Mouse (Mus musculus) kidney, embryonic 14.5 days (tissue): Measurements from ENCODE around the gene Cwc25. TPM values are rescaled to one million over a fixed set of nuclear protein-coding genes. Genes with fewer than 3 reads are reported as not detected.
"Not testable (repeated sequence)": the region's sequence is repeated elsewhere in the genome, so short reads cannot be mapped to it uniquely, and the experiment has no call there.

Experiments used
- ATAC-seq: fragments of 200-750 bp; cut with Nextera tagmentation; 2 replicates; pipeline ENCODE4 v1.8.0; 2017; ENCODE audit warnings: moderate number of reproducible peaks, mild to moderate bottlenecking, moderate TSS enrichment, moderate library complexity; ENCODE audit not compliant: low FRiP score, low TSS enrichment
- H3K27ac ChIP-seq: fragments of 300-500 bp; sonication (generic); 2 replicates; pipeline ENCODE4 v1.5.1; 2014; ENCODE audit warnings: low read depth, mild to moderate bottlenecking, low read length, moderate library complexity, mixed read lengths
- H3K27me3 ChIP-seq: fragments of 300-500 bp; sonication (generic); 2 replicates; pipeline ENCODE4 v1.6.1; 2014; ENCODE audit warnings: mild to moderate bottlenecking, low read length; ENCODE audit not compliant: control insufficient read depth, insufficient read depth
- H3K36me3 ChIP-seq: fragments of 300-500 bp; sonication (generic); 2 replicates; pipeline ENCODE4 v1.6.1; 2014; ENCODE audit warnings: low read length, mixed read lengths; ENCODE audit not compliant: control insufficient read depth, insufficient read depth
- H3K4me1 ChIP-seq: fragments of 300-500 bp; sonication (generic); 2 replicates; pipeline ENCODE4 v1.6.1; 2014; ENCODE audit warnings: low read length, mixed read lengths; ENCODE audit not compliant: control insufficient read depth, insufficient read depth
- H3K4me2 ChIP-seq: fragments of 300-500 bp; sonication (generic); replicated peaks from 2 replicates; pipeline ENCODE4 v1.6.1; 2014; ENCODE audit warnings: low read depth, mild to moderate bottlenecking, low read length
- H3K4me3 ChIP-seq: fragments of 300-500 bp; sonication (generic); 2 replicates; pipeline ENCODE4 v1.5.1; 2014; ENCODE audit warnings: mild to moderate bottlenecking, low read length
- H3K9ac ChIP-seq: fragments of 300-500 bp; sonication (generic); 2 replicates; pipeline ENCODE4 v1.6.1; 2014; ENCODE audit warnings: low read depth, mild to moderate bottlenecking, low read length, moderate library complexity
- H3K9me3 ChIP-seq: fragments of 300-500 bp; sonication (generic); 2 replicates; pipeline ENCODE4 v1.6.1; 2016; ENCODE audit warnings: low read length; ENCODE audit not compliant: control insufficient read depth
- WGBS: fragments of 180-500 bp; shearing (Covaris S2); extraction: QIAGEN DNeasy Blood & Tissue Kit; methylation state at CpG from one replicate; pipeline ENCODE4 v1.1.7; 2014; 5-methylcytosine and 5-hydroxymethylcytosine counted together
- polyA plus RNA-seq: library from polyadenylated mRNA; unstranded; fragments of >200 nt; fragmentation: Nextera tagmentation; extraction: Ambion mirVana; gene quantifications from 2 replicates; pipeline ENCODE4 v1.2.1, GENCODE M21; 2014

Gene Cwc25
- polyA plus RNA-seq, 1 experiment from 2014 or later: 13.7 TPM

DNA sequence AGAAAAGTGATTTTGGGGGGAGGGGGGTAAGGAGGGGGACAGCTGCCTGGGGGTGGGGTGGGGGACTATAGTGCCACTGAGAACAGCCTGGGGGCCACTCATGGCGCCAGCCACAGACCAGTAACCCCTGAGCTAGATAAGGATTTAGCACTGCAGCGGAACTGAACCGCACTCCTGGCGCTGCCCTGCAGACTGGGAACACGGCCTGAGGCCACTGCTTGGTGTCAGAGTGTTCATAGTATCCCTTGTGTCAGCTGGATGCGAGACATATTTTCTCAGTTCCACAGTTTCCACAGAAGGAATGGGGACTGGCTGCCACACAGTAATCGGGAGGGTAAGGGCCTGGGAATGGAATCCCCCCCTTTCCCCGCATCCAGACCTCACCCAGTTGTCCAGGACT lies 50.3 kb downstream of the Cwc25 start:
- peaks cover 70% of the 10 kb centered on the region for H3K36me3 ChIP-seq
- H3K9me3 ChIP-seq: no peaks in the 10 kb centered on the region
- H3K27ac ChIP-seq: no peak overlapping the region
- no peak overlapping the region for H3K4me2 ChIP-seq
- ATAC-seq: no peak
- no peak overlapping the region for H3K9ac ChIP-seq
- H3K27me3 ChIP-seq: no peaks in the 10 kb centered on the region
- H3K4me1 ChIP-seq: no peaks in the 10 kb centered on the region
- WGBS: 84% methylated on average over 8 of the region's 8 CpGs
- no peak overlapping the region for H3K4me3 ChIP-seq

DNA sequence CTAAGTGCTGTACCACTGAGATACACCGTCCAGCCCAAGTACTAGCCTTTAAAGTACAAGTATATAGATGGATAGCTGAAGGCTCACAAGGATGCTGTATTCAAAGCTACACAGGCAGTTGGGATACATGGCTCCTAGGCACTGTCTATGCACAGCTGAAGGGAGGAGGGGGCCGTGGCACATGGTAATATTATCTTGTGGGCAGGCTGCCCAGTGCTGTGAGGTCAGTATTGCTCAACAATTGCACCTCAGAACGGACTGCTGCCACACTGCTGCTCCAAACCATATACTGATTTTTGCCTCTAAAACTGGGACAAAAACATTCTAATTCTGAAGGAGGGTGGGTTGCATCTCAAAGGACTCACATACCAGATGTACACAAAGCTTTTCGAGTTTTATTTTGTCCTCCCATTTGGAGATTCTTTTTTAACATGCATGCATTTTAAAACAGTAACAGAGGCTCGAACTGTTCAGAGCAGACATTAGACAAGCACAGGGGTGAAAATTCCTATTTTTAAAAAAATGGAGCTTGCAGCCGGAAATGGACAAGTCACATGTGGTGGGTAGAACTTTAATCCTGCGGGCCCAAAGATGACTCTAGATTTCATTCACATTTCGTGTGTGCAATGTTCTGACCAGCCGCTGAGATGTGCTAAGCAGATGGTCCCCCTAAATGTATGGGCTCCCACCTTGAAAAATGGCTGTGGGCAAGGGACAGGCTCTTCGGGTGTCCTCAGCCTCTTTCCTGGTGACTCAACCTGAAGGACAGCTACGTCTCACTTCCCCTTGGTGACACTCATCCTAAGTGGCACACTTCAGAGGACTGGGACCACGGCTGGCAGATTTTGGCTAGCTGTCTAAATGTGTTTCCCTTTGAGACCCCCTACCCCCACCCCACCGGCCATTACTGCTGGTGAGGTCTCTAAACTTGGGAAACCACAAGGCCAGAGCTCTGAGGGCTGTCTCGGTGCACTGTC lies 51.3 kb downstream of the Cwc25 start:
- Histone ChIP-seq H3K9ac (no peak overlapping the region), H3K4me3 (no peak overlapping the region), H3K36me3 (peaks cover 61% of the 10 kb centered on the region), H3K9me3 (no peaks in the 10 kb centered on the region), H3K4me1 (no peaks in the 10 kb centered on the region), H3K27ac (no peak overlapping the region), H3K27me3 (no peaks in the 10 kb centered on the region), H3K4me2 (no peak overlapping the region)
- ATAC-seq: no peak
- 88% methylated on average over 14 of the region's 14 CpGs for WGBS

DNA sequence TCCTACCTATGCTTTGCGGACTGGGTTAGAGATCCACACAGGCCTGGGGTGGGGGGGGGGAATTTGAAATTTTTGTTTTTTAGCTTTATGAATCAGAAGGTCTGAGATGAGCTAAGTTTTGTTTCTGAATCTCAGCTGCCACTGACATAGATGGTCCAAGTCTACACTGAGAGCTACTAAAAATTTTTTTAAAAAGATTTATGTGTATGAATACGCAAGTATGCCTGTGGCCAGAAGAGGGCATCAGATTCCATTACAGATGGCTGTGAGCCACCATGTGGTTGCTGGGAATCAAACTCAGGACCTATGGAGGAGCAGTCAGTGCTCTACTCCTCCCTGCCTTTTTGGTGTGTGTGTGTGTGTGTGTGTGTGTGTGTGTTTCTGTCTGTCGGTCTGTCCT lies 52.0 kb downstream of the Cwc25 start:
- Histone ChIP-seq H3K9me3 (no peaks in the 10 kb centered on the region), H3K4me3 (no peak overlapping the region), H3K4me2 (no peak overlapping the region), H3K36me3 (peaks cover 55% of the 10 kb centered on the region), H3K27ac (no peak overlapping the region), H3K4me1 (no peaks in the 10 kb centered on the region), H3K27me3 (no peaks in the 10 kb centered on the region), H3K9ac (no peak overlapping the region)
- WGBS: 90% methylated on average over 3 of the region's 3 CpGs
- no peak for ATAC-seq

DNA sequence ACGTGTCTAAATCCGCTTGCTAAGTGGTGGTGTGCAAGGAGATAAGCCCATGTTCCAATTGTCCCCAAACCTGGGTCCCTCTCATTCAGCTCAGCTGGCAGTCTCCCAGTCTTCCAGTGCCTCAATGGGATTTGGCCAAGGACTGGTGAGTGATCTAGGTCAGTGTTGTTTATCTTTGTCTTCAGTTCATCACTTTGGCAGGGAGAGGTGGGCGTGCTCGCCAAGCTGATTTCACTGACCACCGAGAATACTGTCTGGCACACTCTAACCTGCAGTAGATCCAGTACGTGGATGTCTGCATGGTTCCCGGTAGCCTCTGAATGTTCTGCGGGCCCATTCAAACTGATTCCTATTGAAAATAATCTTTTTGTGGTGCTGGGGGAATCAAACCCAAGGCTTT lies 52.5 kb downstream of the Cwc25 start:
- no peak overlapping the region for H3K4me2 ChIP-seq
- peaks cover 55% of the 10 kb centered on the region for H3K36me3 ChIP-seq
- H3K4me3 ChIP-seq: no peak overlapping the region
- 89% methylated on average over 8 of the region's 8 CpGs for WGBS
- H3K27ac ChIP-seq: no peak overlapping the region
- no peaks in the 10 kb centered on the region for H3K27me3 ChIP-seq
- H3K9me3 ChIP-seq: no peaks in the 10 kb centered on the region
- no peak for ATAC-seq
- H3K9ac ChIP-seq: no peak overlapping the region
- H3K4me1 ChIP-seq: no peaks in the 10 kb centered on the region

DNA sequence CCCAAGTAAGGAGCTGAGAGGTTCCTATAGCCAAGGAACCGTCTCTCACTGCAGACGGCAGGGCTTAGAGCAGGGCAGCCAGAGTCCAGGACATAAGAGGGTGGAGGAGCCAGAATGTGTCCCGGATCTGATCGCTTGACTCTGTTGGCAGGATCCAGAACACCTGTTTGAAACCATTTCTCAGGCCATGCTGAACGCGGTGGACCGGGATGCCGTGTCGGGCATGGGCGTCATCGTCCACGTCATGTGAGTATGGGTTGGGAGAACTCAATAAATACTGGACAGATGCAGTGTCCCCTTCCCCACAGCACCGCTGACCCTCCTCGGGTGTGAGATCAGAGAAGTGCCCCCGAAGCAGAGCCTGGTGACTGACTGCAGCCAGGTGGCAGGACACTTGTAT lies 54.1 kb downstream of the Cwc25 start:
- H3K4me1 ChIP-seq: no peaks in the 10 kb centered on the region
- H3K9ac ChIP-seq: no peak overlapping the region
- no peak for ATAC-seq
- H3K36me3 ChIP-seq: peaks cover 48% of the 10 kb centered on the region
- no peak overlapping the region for H3K4me2 ChIP-seq
- H3K27me3 ChIP-seq: no peaks in the 10 kb centered on the region
- WGBS: 91% methylated on average over 15 of the region's 15 CpGs
- no peak overlapping the region for H3K27ac ChIP-seq
- no peaks in the 10 kb centered on the region for H3K9me3 ChIP-seq
- no peak overlapping the region for H3K4me3 ChIP-seq

DNA sequence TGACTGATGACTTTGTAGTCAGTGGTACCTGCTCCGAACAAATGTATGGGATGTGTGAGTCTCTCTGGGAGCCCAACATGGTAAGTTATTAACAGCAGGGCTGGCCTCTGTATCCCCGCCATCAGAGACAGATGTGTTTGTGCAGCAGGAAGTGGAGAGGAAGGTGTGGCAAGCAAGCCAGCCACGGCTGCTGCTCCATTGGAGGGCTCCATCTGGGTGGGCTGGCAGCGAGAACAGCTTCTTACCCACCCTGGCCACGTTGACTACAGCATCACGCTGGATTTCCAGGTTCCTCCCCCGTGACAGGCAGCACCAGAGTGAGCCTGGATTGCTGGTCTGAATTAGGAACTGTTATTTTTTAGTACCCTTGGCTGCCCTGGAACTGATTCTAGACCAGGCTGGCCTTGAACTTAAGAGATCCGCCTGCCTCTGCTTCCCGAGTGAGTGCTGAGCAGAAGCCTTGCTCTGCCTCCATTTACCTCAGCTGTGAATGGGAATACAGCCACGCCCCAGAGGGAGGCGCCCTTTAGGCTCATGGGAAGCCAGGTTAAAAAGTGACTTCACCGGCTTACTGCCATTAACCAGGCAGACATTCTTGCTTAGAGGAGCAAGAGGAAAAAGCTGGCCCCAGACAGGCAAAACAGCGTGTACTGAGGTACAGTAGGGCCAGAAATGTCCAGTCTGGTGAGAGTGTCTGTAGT lies 55.0 kb downstream of the Cwc25 start:
- no peak overlapping the region for H3K9ac ChIP-seq
- H3K9me3 ChIP-seq: no peaks in the 10 kb centered on the region
- no peaks in the 10 kb centered on the region for H3K27me3 ChIP-seq
- H3K4me1 ChIP-seq: no peaks in the 10 kb centered on the region
- peaks cover 53% of the 10 kb centered on the region for H3K36me3 ChIP-seq
- no peak for ATAC-seq
- H3K27ac ChIP-seq: no peak overlapping the region
- H3K4me2 ChIP-seq: no peak overlapping the region
- WGBS: 78% methylated on average over 13 of the region's 13 CpGs
- H3K4me3 ChIP-seq: no peak overlapping the region

DNA sequence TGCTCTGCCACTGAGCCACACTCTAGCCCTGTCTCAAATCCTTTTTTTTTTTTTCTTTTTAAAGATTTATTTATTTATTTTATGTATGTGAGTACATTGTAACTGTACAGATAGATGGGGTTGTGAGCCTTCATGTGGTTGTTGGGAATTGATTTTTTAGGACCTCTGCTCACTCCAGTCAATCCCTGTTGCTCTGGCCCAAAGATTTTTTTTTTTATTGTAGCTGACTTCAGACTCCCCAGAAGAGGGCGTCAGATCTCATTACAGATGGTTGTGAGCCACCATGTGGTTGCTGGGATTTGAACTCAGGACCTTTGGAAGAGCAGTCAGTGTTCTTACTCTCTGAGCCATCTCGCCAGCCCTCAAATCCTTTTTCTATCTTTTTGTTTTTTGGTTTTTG lies 56.3 kb downstream of the Cwc25 start:
- H3K9ac ChIP-seq, H3K9me3 ChIP-seq, ATAC-seq, H3K27ac ChIP-seq, H3K27me3 ChIP-seq, H3K4me1 ChIP-seq, H3K4me2 ChIP-seq, H3K4me3 ChIP-seq: not testable (repeated sequence)
- H3K36me3 ChIP-seq: peaks cover 63% of the 10 kb centered on the region
- 80% methylated on average over 2 of the region's 2 CpGs for WGBS

DNA sequence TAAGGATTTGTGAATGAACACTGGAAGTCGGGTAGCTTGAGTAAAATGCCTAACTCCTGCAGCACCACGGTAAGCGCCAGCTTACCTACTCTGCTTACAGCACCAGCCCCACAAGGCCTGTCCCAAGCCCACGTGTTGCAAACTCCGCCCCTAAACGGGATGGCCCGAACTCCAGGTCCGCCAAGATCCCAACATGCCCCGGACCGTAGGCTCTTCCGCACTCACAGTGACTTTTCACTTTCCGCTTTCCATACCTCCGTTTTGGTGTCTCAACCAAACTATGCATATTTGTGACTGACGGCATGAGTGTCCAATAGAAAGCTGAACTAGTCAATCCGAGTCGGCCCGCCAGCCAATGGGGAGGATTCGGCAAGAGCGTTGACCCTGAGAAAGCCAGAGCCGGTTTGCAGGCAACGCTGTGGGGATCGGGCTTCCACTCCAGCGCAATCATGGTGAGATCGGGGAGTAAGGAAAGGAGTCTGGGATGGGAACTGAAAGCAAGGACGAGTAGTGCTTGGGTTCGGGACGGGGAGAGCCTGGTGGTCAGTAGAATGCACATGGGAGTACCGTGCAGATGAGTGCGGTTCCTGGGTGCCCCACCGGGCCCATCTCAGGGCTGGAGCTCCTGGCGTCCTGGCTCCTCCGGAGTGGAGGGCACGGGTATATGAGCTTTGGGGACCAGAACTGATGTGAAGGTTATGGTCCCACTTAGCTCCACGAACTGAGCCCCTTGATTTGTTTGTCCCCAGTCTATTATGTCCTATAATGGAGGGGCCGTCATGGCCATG lies 63.1 kb downstream of the Cwc25 start, which contains the start of gene Psmb3:
Gene Psmb3 (plus strand): TSS at position 361 of the 788 bp plus-strand sequence.
- peaks cover 10% of the 10 kb centered on the region for H3K4me1 ChIP-seq
- peak within 1 kb of the TSS; percentile 51 for H3K4me2 ChIP-seq
- peak; percentile 88 for ATAC-seq
- H3K9ac ChIP-seq: peak within 1 kb of the TSS; percentile 70
- H3K27ac ChIP-seq: peak within 1 kb of the TSS; percentile 65
- H3K27me3 ChIP-seq: no peaks in the 10 kb centered on the region
- H3K36me3 ChIP-seq: peaks cover 29% of the 10 kb centered on the region
- no peaks in the 10 kb centered on the region for H3K9me3 ChIP-seq
- WGBS: under 1% methylated on average over 34 of the region's 35 CpGs
- peak within 1 kb of the TSS; percentile 68 for H3K4me3 ChIP-seq
